Mouse (Mus musculus) brain, embryonic 14.5 days (tissue): ENCODE data around the gene 1700010B08Rik.

Experiments used
- CTCF ChIP-seq: fragments of 200-500 bp; IDR thresholded peaks from 2 replicates; pipeline ENCODE4 v1.5.1; 2012; ENCODE audit warnings: inconsistent platforms, mild to moderate bottlenecking, moderate library complexity, borderline replicate concordance; ENCODE audit not compliant: insufficient read depth, insufficient read length; ENCODE audit errors: extremely low read depth
- POLR2A ChIP-seq: fragments of 200-500 bp; IDR thresholded peaks from 2 replicates; pipeline ENCODE4 v1.6.1; 2012; ENCODE audit warnings: mild to moderate bottlenecking, inconsistent platforms, borderline replicate concordance; ENCODE audit not compliant: poor library complexity, insufficient read depth, insufficient read length, severe bottlenecking; ENCODE audit errors: extremely low read depth

DNA sequence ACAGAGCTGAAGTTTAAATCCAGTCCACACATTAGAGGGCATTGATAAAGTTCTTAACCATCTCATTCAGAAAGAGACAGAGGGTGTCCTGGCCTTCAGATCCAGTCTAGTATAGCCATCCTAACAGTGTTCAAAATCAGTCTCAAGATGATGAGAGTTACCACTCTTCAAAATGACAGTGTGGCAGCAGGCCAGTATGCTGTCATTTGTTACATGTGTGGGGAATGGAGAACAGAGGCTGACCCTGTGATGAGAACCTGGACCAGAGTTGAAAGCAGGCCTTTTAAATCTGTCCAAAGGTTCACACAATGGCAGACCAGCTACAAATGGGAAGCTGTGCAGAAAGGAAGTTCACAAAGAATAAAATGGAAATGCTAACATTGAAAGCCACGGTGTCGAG, 26.5 kb upstream of the 1700010B08Rik start:
- no peak for TF ChIP-seq CTCF
- TF ChIP-seq POLR2A: no peak
